Mouse (Mus musculus) MEL (cell line): Measurements from ENCODE around the gene Sec61g. TPM values are rescaled to one million over a fixed set of nuclear protein-coding genes. Genes with fewer than 3 reads are reported as not detected.

ENCODE experiments used
- DNase-seq: peaks from one replicate; pipeline ENCODE4 v3.0.0; 2011; ENCODE audit warnings: low read depth, low spot score
- H3K27ac ChIP-seq: 2 replicates; pipeline ENCODE4 v1.5.1; 2012; ENCODE audit warnings: low read depth, mild to moderate bottlenecking, control low read depth, low read length, moderate library complexity; ENCODE audit not compliant: control insufficient read depth
- H3K27me3 ChIP-seq, 2 experiments: fragments of 150-350 bp in 1 of 2; sonication (generic) in 1 of 2; 2 replicates each; pipeline ENCODE4 v1.6.1; 2012; ENCODE audit warnings: low read length in 2 of 2, mild to moderate bottlenecking in 2 of 2, improper control_type of control experiment in 1 of 2, moderate library complexity in 1 of 2; ENCODE audit not compliant: insufficient read depth in 2 of 2, control insufficient read depth in 1 of 2
- H3K36me3 ChIP-seq, 2 experiments: 2 replicates each; pipeline ENCODE4 v1.6.1; 2012 to 2014; ENCODE audit warnings: low read length in 2 of 2, improper control_type of control experiment in 1 of 2, inconsistent platforms in 1 of 2, mild to moderate bottlenecking in 1 of 2; ENCODE audit not compliant: insufficient read depth in 2 of 2, control insufficient read depth in 1 of 2
- H3K4me1 ChIP-seq, 2 experiments: fragments of 150-350 bp in 1 of 2; sonication (generic) in 1 of 2; 2 replicates each; pipeline ENCODE4 v1.6.1; 2012; ENCODE audit warnings: low read length in 2 of 2, improper control_type of control experiment in 1 of 2, mild to moderate bottlenecking in 1 of 2; ENCODE audit not compliant: insufficient read depth in 2 of 2, control insufficient read depth in 1 of 2
- H3K4me3 ChIP-seq, 2 experiments: fragments of 150-350 bp in 1 of 2; sonication (generic) in 1 of 2; 2 replicates each; pipeline ENCODE4 v1.5.1; 2012; ENCODE audit warnings: low read depth in 2 of 2, low read length in 2 of 2, mild to moderate bottlenecking in 2 of 2, moderate library complexity in 2 of 2, control low read depth in 1 of 2, improper control_type of control experiment in 1 of 2; ENCODE audit not compliant: control insufficient read depth in 1 of 2, insufficient read depth in 1 of 2
- H3K79me2 ChIP-seq: 2 replicates; pipeline ENCODE4 v1.6.1; 2012; ENCODE audit warnings: mild to moderate bottlenecking, low read length, moderate library complexity; ENCODE audit not compliant: control insufficient read depth, poor library complexity, insufficient read depth
- H3K9ac ChIP-seq: 2 replicates; pipeline ENCODE4 v1.6.1; 2012; ENCODE audit warnings: low read depth, mild to moderate bottlenecking, control low read depth, low read length, moderate library complexity; ENCODE audit not compliant: control insufficient read depth, poor library complexity, severe bottlenecking
- H3K9me3 ChIP-seq: fragments of 150-350 bp; sonication (generic); replicated peaks from 2 replicates; pipeline ENCODE4 v1.6.1; 2012; ENCODE audit warnings: mild to moderate bottlenecking, low read length, improper control_type of control experiment, moderate library complexity; ENCODE audit not compliant: insufficient read depth
- CHD1 ChIP-seq: IDR thresholded peaks from 2 replicates; pipeline ENCODE4 v1.6.1; 2012; ENCODE audit warnings: low read depth, mild to moderate bottlenecking, inconsistent platforms, low read length, improper control_type of control experiment
- CHD2 ChIP-seq: IDR thresholded peaks from 2 replicates; pipeline ENCODE4 v1.6.1; 2011; ENCODE audit warnings: low read length, improper control_type of control experiment
- CTCF ChIP-seq, 3 experiments: IDR thresholded peaks in 2 of 3; conservative IDR thresholded peaks in 1 of 3; 2 replicates each; pipeline ENCODE4 v1.5.1; 2011 to 2012; ENCODE audit warnings: low read length in 3 of 3, low read depth in 2 of 3, mild to moderate bottlenecking in 2 of 3, improper control_type of control experiment in 1 of 3, inconsistent platforms in 1 of 3, mixed read lengths in 1 of 3, moderate library complexity in 1 of 3; ENCODE audit not compliant: control insufficient read depth in 1 of 3, insufficient read depth in 1 of 3, poor library complexity in 1 of 3, severe bottlenecking in 1 of 3
- E2F4 ChIP-seq: IDR thresholded peaks from 2 replicates; pipeline ENCODE4 v1.6.1; 2011; ENCODE audit warnings: low read depth, low read length, improper control_type of control experiment, borderline replicate concordance
- ELF1 ChIP-seq: IDR thresholded peaks from 2 replicates; pipeline ENCODE4 v1.6.1; 2014; ENCODE audit warnings: low read depth, mild to moderate bottlenecking, inconsistent platforms, low read length, improper control_type of control experiment, moderate library complexity
- GABPA ChIP-seq: IDR thresholded peaks from 2 replicates; pipeline ENCODE4 v1.6.1; 2012; ENCODE audit warnings: low read depth, mild to moderate bottlenecking, inconsistent platforms, low read length, improper control_type of control experiment, moderate library complexity
- KAT2A ChIP-seq: conservative IDR thresholded peaks from 2 replicates; pipeline ENCODE4 v1.6.1; 2012; ENCODE audit warnings: low read depth, low read length, improper control_type of control experiment, inconsistent platforms
- MAFK ChIP-seq: IDR thresholded peaks from 2 replicates; pipeline ENCODE4 v1.6.1; 2011; ENCODE audit warnings: low read depth, mild to moderate bottlenecking, low read length, improper control_type of control experiment, borderline replicate concordance
- MAZ ChIP-seq: IDR thresholded peaks from 2 replicates; pipeline ENCODE4 v1.6.1; 2012; ENCODE audit warnings: low read depth, mild to moderate bottlenecking, inconsistent platforms, low read length, improper control_type of control experiment
- MXI1 ChIP-seq: IDR thresholded peaks from 2 replicates; pipeline ENCODE4 v1.6.1; 2011; ENCODE audit warnings: mild to moderate bottlenecking, low read depth, low read length, improper control_type of control experiment
- MYC ChIP-seq: IDR thresholded peaks from 2 replicates; pipeline ENCODE4 v1.6.1; 2011; ENCODE audit warnings: low read depth, mild to moderate bottlenecking, low read length, improper control_type of control experiment, moderate library complexity
- NELFE ChIP-seq: IDR thresholded peaks from 2 replicates; pipeline ENCODE4 v1.6.1; 2011; ENCODE audit warnings: low read depth, low read length, improper control_type of control experiment
- NRF1 ChIP-seq: IDR thresholded peaks from 2 replicates; pipeline ENCODE4 v1.6.1; 2014; ENCODE audit warnings: low read depth, mild to moderate bottlenecking, inconsistent platforms, low read length, improper control_type of control experiment, moderate library complexity; ENCODE audit not compliant: poor library complexity, insufficient read depth, severe bottlenecking
- POLR2A ChIP-seq, 2 experiments: IDR thresholded peaks; 2 replicates each; pipeline ENCODE4 v1.6.1; 2011 to 2012; ENCODE audit warnings: low read length in 2 of 2, mild to moderate bottlenecking in 2 of 2, control low read depth in 1 of 2, improper control_type of control experiment in 1 of 2, low read depth in 1 of 2, moderate library complexity in 1 of 2; ENCODE audit not compliant: control insufficient read depth in 1 of 2, insufficient read depth in 1 of 2, poor library complexity in 1 of 2
- RCOR1 ChIP-seq: IDR thresholded peaks from 2 replicates; pipeline ENCODE4 v1.6.1; 2012; ENCODE audit warnings: low read depth, mild to moderate bottlenecking, inconsistent platforms, low read length, improper control_type of control experiment
- SIN3A ChIP-seq: IDR thresholded peaks from 2 replicates; pipeline ENCODE4 v1.6.1; 2012; ENCODE audit warnings: low read length, improper control_type of control experiment, inconsistent platforms
- TAL1 ChIP-seq: IDR thresholded peaks from 2 replicates; pipeline ENCODE4 v1.6.1; 2012; ENCODE audit warnings: mild to moderate bottlenecking, inconsistent platforms, low read length, moderate library complexity, mixed read lengths
- TCF12 ChIP-seq: IDR thresholded peaks from 2 replicates; pipeline ENCODE4 v1.6.1; 2014; ENCODE audit warnings: low read depth, mild to moderate bottlenecking, inconsistent platforms, low read length, improper control_type of control experiment, moderate library complexity
- UBTF ChIP-seq: IDR thresholded peaks from 2 replicates; pipeline ENCODE4 v1.6.1; 2012; ENCODE audit warnings: low read depth, mild to moderate bottlenecking, inconsistent platforms, low read length, improper control_type of control experiment, moderate library complexity, borderline replicate concordance; ENCODE audit not compliant: insufficient read depth
- USF1 ChIP-seq: IDR thresholded peaks from 2 replicates; pipeline ENCODE4 v1.6.1; 2014; ENCODE audit warnings: low read depth, mild to moderate bottlenecking, inconsistent platforms, low read length, improper control_type of control experiment, moderate library complexity
- USF2 ChIP-seq, 2 experiments: IDR thresholded peaks; 2 replicates each; pipeline ENCODE4 v1.6.1; 2011 to 2012; ENCODE audit warnings: improper control_type of control experiment in 2 of 2, low read length in 2 of 2, borderline replicate concordance in 1 of 2, inconsistent platforms in 1 of 2, low read depth in 1 of 2, mild to moderate bottlenecking in 1 of 2; ENCODE audit not compliant: insufficient read depth in 1 of 2
- ZC3H11A ChIP-seq: IDR thresholded peaks from 2 replicates; pipeline ENCODE4 v1.6.1; 2012; ENCODE audit warnings: low read depth, mild to moderate bottlenecking, inconsistent platforms, low read length, improper control_type of control experiment
- ZKSCAN1 ChIP-seq: IDR thresholded peaks from 2 replicates; pipeline ENCODE4 v1.6.1; 2012; ENCODE audit warnings: low read depth, mild to moderate bottlenecking, inconsistent platforms, low read length, improper control_type of control experiment, moderate library complexity
- ZMIZ1 ChIP-seq: IDR thresholded peaks from 2 replicates; pipeline ENCODE4 v1.6.1; 2012; ENCODE audit warnings: low read depth, mild to moderate bottlenecking, inconsistent platforms, low read length, improper control_type of control experiment, moderate library complexity
- ZNF384 ChIP-seq: IDR thresholded peaks from 2 replicates; pipeline ENCODE4 v1.6.1; 2012; ENCODE audit warnings: low read depth, mild to moderate bottlenecking, inconsistent platforms, low read length, improper control_type of control experiment
- polyA plus RNA-seq, 2 experiments: library from polyadenylated mRNA; stranded (reverse) in 1 of 2; unstranded in 1 of 2; fragments of >175 nt in 1 of 2; fragments of >200 nt in 1 of 2; gene quantifications; 2 replicates each; pipeline versions ENCODE4 v1.2.1 to v1.2.4; 2012; ENCODE audit warnings: low replicate concordance in 2 of 2, low read depth in 1 of 2; ENCODE audit not compliant: insufficient read length in 2 of 2, insufficient read depth in 1 of 2, missing spikeins in 1 of 2
- total RNA-seq: library from RNA; depleted of rRNA; stranded (reverse); fragments of 300-350 nt; gene quantifications from 2 replicates; pipeline ENCODE4 v1.2.3, GENCODE M21; 2012

Sec61g gene
- total and polyA plus RNA-seq, 3 experiments, result 20.4 to 56.2 TPM; not detected in 1

GRCm38 (mm10) chr11:16546421-16547163 is 38.3 kb upstream of the Sec61g start:
- no peak for DNase-seq
- Histone ChIP-seq H3K9ac (no peak overlapping the region), H3K36me3 (no peaks in the 10 kb centered on the region), H3K4me1 (no peaks in the 10 kb centered on the region), H3K79me2 (no peaks in the 10 kb centered on the region), H3K27ac (no peak overlapping the region), H3K4me3 (no peak overlapping the region), H3K27me3 (peaks cover 7% of the 10 kb centered on the region in 2 experiments), H3K9me3 (no peaks in the 10 kb centered on the region)
- no peak for TF ChIP-seq ELF1
- no peak for TF ChIP-seq ZMIZ1
- no peak for TF ChIP-seq TAL1
- TF ChIP-seq CHD2, result no peak
- no peak for TF ChIP-seq MAZ
- TF ChIP-seq NELFE, result no peak
- TF ChIP-seq USF1, result no peak
- no peak for TF ChIP-seq ZKSCAN1
- TF ChIP-seq MAFK, result no peak
- no peak for TF ChIP-seq MYC
- no peak for TF ChIP-seq TCF12
- no peak for TF ChIP-seq CHD1
- TF ChIP-seq ZNF384, result no peak
- TF ChIP-seq NRF1, result no peak
- no peak for TF ChIP-seq MXI1
- TF ChIP-seq SIN3A, result no peak
- no peak for TF ChIP-seq GABPA
- no peak for TF ChIP-seq KAT2A
- TF ChIP-seq POLR2A (IDR thresholded peaks at IDR 0.05; ENCODE audit: control insufficient read depth in 1 of 2, insufficient read depth in 1 of 2, low read depth in 1 of 2, low read length in 2 of 2, poor library complexity in 1 of 2), result no peak

DNA sequence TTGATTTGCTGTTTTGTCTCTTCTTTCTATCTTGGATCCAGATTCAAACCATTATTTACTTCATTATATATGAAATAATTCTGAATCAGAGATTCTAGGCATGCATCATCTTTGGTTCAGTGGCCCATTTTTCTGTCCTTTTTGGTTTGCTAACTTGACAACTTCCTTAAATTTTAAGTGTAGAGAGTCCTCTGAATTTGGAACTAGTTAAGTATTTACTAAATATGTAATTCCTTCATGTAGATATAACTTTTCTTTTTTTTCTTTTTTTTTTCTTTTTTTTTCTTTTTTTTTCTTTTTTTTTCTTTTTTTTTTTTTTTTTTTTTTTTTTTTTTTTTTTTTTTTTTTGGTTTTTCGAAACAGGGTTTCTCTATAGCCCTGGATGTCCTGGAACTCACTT is 29.1 kb upstream of the Sec61g start:
- H3K4me1 ChIP-seq, result no peaks in the 10 kb centered on the region
- no peak overlapping the region for H3K27ac ChIP-seq
- H3K27me3 ChIP-seq, result peaks cover 6 to 7% of the 10 kb centered on the region in 2 experiments
- H3K4me3 ChIP-seq, result no peak overlapping the region
- no peaks in the 10 kb centered on the region for H3K36me3 ChIP-seq
- TF ChIP-seq ZC3H11A (no peak), UBTF (no peak), RCOR1 (no peak), E2F4 (no peak), NRF1 (no peak), CTCF (IDR thresholded peaks at IDR 0.05 in 2 of 3, conservative IDR thresholded peaks at IDR 0.05 in 1 of 3; ENCODE audit: control insufficient read depth in 1 of 3, insufficient read depth in 1 of 3, low read depth in 2 of 3, low read length in 3 of 3, poor library complexity in 1 of 3, severe bottlenecking in 1 of 3) (no peak), TAL1 (no peak), POLR2A (IDR thresholded peaks at IDR 0.05; ENCODE audit: control insufficient read depth in 1 of 2, insufficient read depth in 1 of 2, low read depth in 1 of 2, low read length in 2 of 2, poor library complexity in 1 of 2) (no peak), CHD1 (no peak), USF2 (IDR thresholded peaks at IDR 0.05; ENCODE audit: borderline replicate concordance in 1 of 2, insufficient read depth in 1 of 2, low read depth in 1 of 2, low read length in 2 of 2) (no peak)
- H3K9ac ChIP-seq, result no peak overlapping the region
- H3K9me3 ChIP-seq, result no peaks in the 10 kb centered on the region
- H3K79me2 ChIP-seq, result no peaks in the 10 kb centered on the region
- DNase-seq, result no peak
